Mouse (Mus musculus): ENCODE measurements around the gene Pcbd2. TPM values are rescaled to one million over a fixed set of nuclear protein-coding genes. Genes with fewer than 3 reads are reported as not detected.

Gene Pcbd2
- polyA plus RNA-seq, 1 experiment from 2014 or later = 15.4 TPM

- Histone ChIP-seq H3K27me3 (ENCODE audit: control insufficient read depth, insufficient read depth, low read length) (no peaks in the 10 kb centered on the region), H3K4me1 (ENCODE audit: control insufficient read depth, insufficient read depth, low read length) (no peaks in the 10 kb centered on the region), H3K27ac (replicated peaks; ENCODE audit: low read depth, low read length) (no peak overlapping the region), H3K4me2 (ENCODE audit: low read length) (no peak overlapping the region), H3K9ac (replicated peaks; ENCODE audit: low read length) (no peak overlapping the region), H3K4me3 (replicated peaks; ENCODE audit: low read depth, low read length) (no peak overlapping the region), H3K9me3 (ENCODE audit: control insufficient read depth, low read length) (no peaks in the 10 kb centered on the region), H3K36me3 (ENCODE audit: control insufficient read depth, insufficient read depth, low read length) (no peaks in the 10 kb centered on the region)
- DNase-seq (peak; percentile 26), ATAC-seq (ENCODE audit: low FRiP score, low TSS enrichment) (no peak)
- WGBS = 86% methylated on average over 6 of the region's 6 CpGs
These were observed 30.5 kb downstream of the Pcbd2 start for GRCm38 (mm10) chr13:55757645-55758044.

DNA sequence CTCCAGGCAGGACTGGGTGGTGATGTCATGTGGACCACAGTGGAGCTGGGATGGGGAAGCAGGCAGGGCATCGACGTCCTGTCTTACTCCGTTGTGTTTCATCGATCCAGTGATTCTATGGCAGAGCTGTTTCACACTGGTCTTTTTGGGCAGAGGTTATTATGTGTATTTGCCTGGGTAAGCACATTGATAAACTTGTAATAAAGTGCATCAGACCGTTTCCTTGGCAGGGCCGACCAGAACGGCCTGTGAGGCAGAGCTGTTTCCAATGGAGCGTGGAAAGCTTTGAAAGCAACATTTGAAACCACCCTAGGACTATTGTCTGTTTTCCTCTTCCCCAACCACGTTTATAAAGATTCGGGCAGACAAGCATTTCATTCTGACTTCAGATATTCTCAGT is 33.4 kb downstream of the Pcbd2 start:
- Histone ChIP-seq H3K9ac (replicated peaks; ENCODE audit: low read length) (no peak overlapping the region), H3K4me3 (replicated peaks; ENCODE audit: low read depth, low read length) (no peak overlapping the region), H3K36me3 (ENCODE audit: control insufficient read depth, insufficient read depth, low read length) (no peaks in the 10 kb centered on the region), H3K9me3 (ENCODE audit: control insufficient read depth, low read length) (no peaks in the 10 kb centered on the region), H3K4me2 (ENCODE audit: low read length) (no peak overlapping the region), H3K4me1 (ENCODE audit: control insufficient read depth, insufficient read depth, low read length) (no peaks in the 10 kb centered on the region), H3K27me3 (ENCODE audit: control insufficient read depth, insufficient read depth, low read length) (no peaks in the 10 kb centered on the region), H3K27ac (replicated peaks; ENCODE audit: low read depth, low read length) (no peak overlapping the region)
- DNase-seq = peak; percentile 14
- 27% methylated on average over 10 of the region's 10 CpGs for WGBS
- ATAC-seq (ENCODE audit: low FRiP score, low TSS enrichment) = no peak

DNA sequence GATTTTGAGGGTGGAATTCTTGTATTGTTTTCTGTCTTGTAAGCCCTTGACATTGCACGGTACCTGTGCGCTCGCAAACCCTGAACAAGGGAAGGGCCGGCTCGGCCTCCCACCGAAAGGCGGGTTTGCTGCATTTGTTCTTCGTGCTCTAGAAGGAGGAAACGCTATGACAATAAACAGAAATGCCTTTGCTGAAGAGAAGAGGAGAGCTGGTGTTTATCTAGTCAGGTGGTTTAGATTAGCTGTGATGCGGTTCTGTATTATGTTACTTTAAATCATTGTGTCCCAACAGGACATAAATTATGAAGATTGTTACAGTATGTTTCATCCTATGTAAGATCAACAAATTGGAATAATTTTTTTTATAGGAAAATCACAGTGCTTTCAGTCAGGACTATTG is 34.3 kb downstream of the Pcbd2 start:
- no peaks in the 10 kb centered on the region for H3K4me1 ChIP-seq (ENCODE audit: control insufficient read depth, insufficient read depth, low read length)
- no peak for ATAC-seq (ENCODE audit: low FRiP score, low TSS enrichment)
- no peak for DNase-seq
- no peaks in the 10 kb centered on the region for H3K27me3 ChIP-seq (ENCODE audit: control insufficient read depth, insufficient read depth, low read length)
- H3K9me3 ChIP-seq (ENCODE audit: control insufficient read depth, low read length) = no peaks in the 10 kb centered on the region
- WGBS = 78% methylated on average over 10 of the region's 10 CpGs
- H3K9ac ChIP-seq (replicated peaks; ENCODE audit: low read length) = no peak overlapping the region
- H3K27ac ChIP-seq (replicated peaks; ENCODE audit: low read depth, low read length) = no peak overlapping the region
- no peak overlapping the region for H3K4me3 ChIP-seq (replicated peaks; ENCODE audit: low read depth, low read length)
- H3K36me3 ChIP-seq (ENCODE audit: control insufficient read depth, insufficient read depth, low read length) = no peaks in the 10 kb centered on the region
- no peak overlapping the region for H3K4me2 ChIP-seq (ENCODE audit: low read length)

- 89% methylated on average over 7 of the region's 7 CpGs for WGBS
- Histone ChIP-seq H3K4me2 (ENCODE audit: low read length) (no peak overlapping the region), H3K36me3 (ENCODE audit: control insufficient read depth, insufficient read depth, low read length) (no peaks in the 10 kb centered on the region), H3K4me1 (ENCODE audit: control insufficient read depth, insufficient read depth, low read length) (no peaks in the 10 kb centered on the region), H3K9ac (replicated peaks; ENCODE audit: low read length) (no peak overlapping the region), H3K27ac (replicated peaks; ENCODE audit: low read depth, low read length) (no peak overlapping the region), H3K9me3 (ENCODE audit: control insufficient read depth, low read length) (no peaks in the 10 kb centered on the region), H3K4me3 (replicated peaks; ENCODE audit: low read depth, low read length) (no peak overlapping the region), H3K27me3 (ENCODE audit: control insufficient read depth, insufficient read depth, low read length) (no peaks in the 10 kb centered on the region)
- DNase-seq (no peak), ATAC-seq (ENCODE audit: low FRiP score, low TSS enrichment) (no peak)
These were observed 47.2 kb downstream of the Pcbd2 start for GRCm38 (mm10) chr13:55774352-55774751.

- H3K4me2 ChIP-seq (ENCODE audit: low read length) = no peak overlapping the region
- H3K36me3 ChIP-seq (ENCODE audit: control insufficient read depth, insufficient read depth, low read length) = no peaks in the 10 kb centered on the region
- H3K9ac ChIP-seq (replicated peaks; ENCODE audit: low read length) = no peak overlapping the region
- ATAC-seq (ENCODE audit: low FRiP score, low TSS enrichment) (no peak), DNase-seq (no peak)
- no peak overlapping the region for H3K4me3 ChIP-seq (replicated peaks; ENCODE audit: low read depth, low read length)
- H3K4me1 ChIP-seq (ENCODE audit: control insufficient read depth, insufficient read depth, low read length) = no peaks in the 10 kb centered on the region
- no peaks in the 10 kb centered on the region for H3K27me3 ChIP-seq (ENCODE audit: control insufficient read depth, insufficient read depth, low read length)
- 76% methylated on average over 11 of the region's 11 CpGs for WGBS
- no peak overlapping the region for H3K27ac ChIP-seq (replicated peaks; ENCODE audit: low read depth, low read length)
- no peaks in the 10 kb centered on the region for H3K9me3 ChIP-seq (ENCODE audit: control insufficient read depth, low read length)
These were observed 47.9 kb downstream of the Pcbd2 start for GRCm38 (mm10) chr13:55775056-55775455.

DNA sequence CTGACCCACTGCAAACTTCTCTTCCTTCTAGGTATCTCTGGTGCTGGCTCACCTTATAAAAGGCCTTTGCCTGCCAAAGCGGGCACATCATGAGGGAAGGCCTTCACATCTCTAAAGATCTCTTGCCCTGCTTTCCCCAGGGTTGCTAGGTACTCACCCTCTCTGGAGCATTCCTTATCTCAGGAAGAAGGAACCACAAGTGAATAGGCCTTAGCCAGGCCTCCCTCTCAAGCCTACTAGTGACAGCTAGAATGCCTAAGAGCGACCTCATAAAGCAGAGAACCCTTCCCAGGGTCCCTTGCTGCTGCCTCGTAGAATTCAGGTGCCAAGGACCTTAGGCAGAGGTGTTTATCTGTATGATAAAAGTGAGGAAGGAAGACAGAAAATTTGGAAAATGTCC is 57.1 kb downstream of the Pcbd2 start, which contains the start of gene Catsper3:
Gene Catsper3 (plus strand): TSS at position 301 of the 400 bp plus-strand sequence.
- Histone ChIP-seq H3K9ac (replicated peaks; ENCODE audit: low read length) (no peak within 1 kb of the TSS), H3K36me3 (ENCODE audit: control insufficient read depth, insufficient read depth, low read length) (no peaks in the 10 kb centered on the region), H3K27me3 (ENCODE audit: control insufficient read depth, insufficient read depth, low read length) (no peaks in the 10 kb centered on the region), H3K4me2 (ENCODE audit: low read length) (no peak within 1 kb of the TSS), H3K4me1 (ENCODE audit: control insufficient read depth, insufficient read depth, low read length) (no peaks in the 10 kb centered on the region), H3K27ac (replicated peaks; ENCODE audit: low read depth, low read length) (no peak within 1 kb of the TSS), H3K9me3 (ENCODE audit: control insufficient read depth, low read length) (no peaks in the 10 kb centered on the region), H3K4me3 (replicated peaks; ENCODE audit: low read depth, low read length) (no peak within 1 kb of the TSS)
- no peak for DNase-seq
- ATAC-seq (ENCODE audit: low FRiP score, low TSS enrichment) = no peak
- WGBS = 89% methylated on average over 3 of the region's 3 CpGs

DNA sequence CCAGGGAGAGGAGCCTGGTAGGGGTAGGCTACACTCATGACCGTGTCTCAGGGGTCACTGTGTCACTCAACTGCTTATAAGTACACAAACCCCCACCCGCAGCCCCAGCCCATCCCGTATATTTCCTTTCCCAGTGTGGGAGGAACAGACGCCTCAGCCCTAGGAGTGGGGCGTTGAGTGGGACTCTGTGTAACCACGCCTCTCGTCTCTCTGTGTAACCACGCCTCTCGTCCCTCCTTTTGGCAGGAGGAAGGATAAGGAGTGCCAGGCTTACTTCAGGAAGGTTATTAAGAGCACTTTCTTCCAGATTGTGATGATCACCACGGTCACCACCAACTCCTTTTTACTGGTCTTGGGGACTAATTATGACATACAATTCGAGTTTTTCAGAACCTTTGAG is 59.0 kb downstream of the Pcbd2 start:
- no peak overlapping the region for H3K4me3 ChIP-seq (replicated peaks; ENCODE audit: low read depth, low read length)
- ATAC-seq (ENCODE audit: low FRiP score, low TSS enrichment) = no peak
- no peak for DNase-seq
- H3K4me2 ChIP-seq (ENCODE audit: low read length) = no peak overlapping the region
- no peaks in the 10 kb centered on the region for H3K27me3 ChIP-seq (ENCODE audit: control insufficient read depth, insufficient read depth, low read length)
- H3K9me3 ChIP-seq (ENCODE audit: control insufficient read depth, low read length) = no peaks in the 10 kb centered on the region
- 83% methylated on average over 11 of the region's 11 CpGs for WGBS
- H3K27ac ChIP-seq (replicated peaks; ENCODE audit: low read depth, low read length) = no peak overlapping the region
- no peaks in the 10 kb centered on the region for H3K36me3 ChIP-seq (ENCODE audit: control insufficient read depth, insufficient read depth, low read length)
- H3K9ac ChIP-seq (replicated peaks; ENCODE audit: low read length) = no peak overlapping the region
- no peaks in the 10 kb centered on the region for H3K4me1 ChIP-seq (ENCODE audit: control insufficient read depth, insufficient read depth, low read length)

DNA sequence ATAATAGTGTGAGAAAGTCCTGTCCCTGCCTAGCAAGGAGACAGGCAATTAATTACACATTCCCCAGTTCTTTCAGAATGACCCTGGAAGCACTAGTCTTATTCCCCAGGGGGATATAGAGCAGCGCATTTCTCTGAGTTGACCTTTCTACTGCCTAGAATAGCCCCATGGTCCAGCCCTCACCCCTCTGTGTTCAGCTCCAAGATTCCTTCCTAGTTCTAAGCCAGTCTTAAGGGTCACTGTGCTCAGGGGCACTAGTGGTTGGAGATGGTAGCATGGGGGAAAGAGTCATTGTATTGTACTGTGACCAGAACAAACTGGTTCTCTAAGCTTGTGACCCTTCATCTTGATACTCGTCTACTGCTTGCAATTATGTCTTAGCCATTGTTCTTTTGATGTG is 74.1 kb downstream of the Pcbd2 start:
- Histone ChIP-seq H3K9ac (replicated peaks; ENCODE audit: low read length) (no peak overlapping the region), H3K27me3 (ENCODE audit: control insufficient read depth, insufficient read depth, low read length) (no peaks in the 10 kb centered on the region), H3K4me2 (ENCODE audit: low read length) (no peak overlapping the region), H3K9me3 (ENCODE audit: control insufficient read depth, low read length) (0 out of 2 replicates have a peak, but pooled peaks cover 2% of the 10 kb centered on the region), H3K36me3 (ENCODE audit: control insufficient read depth, insufficient read depth, low read length) (no peaks in the 10 kb centered on the region), H3K27ac (replicated peaks; ENCODE audit: low read depth, low read length) (no peak overlapping the region), H3K4me1 (ENCODE audit: control insufficient read depth, insufficient read depth, low read length) (no peaks in the 10 kb centered on the region), H3K4me3 (replicated peaks; ENCODE audit: low read depth, low read length) (no peak overlapping the region)
- 69% methylated on average over 2 of the region's 2 CpGs for WGBS
- DNase-seq = no peak
- no peak for ATAC-seq (ENCODE audit: low FRiP score, low TSS enrichment)

DNA sequence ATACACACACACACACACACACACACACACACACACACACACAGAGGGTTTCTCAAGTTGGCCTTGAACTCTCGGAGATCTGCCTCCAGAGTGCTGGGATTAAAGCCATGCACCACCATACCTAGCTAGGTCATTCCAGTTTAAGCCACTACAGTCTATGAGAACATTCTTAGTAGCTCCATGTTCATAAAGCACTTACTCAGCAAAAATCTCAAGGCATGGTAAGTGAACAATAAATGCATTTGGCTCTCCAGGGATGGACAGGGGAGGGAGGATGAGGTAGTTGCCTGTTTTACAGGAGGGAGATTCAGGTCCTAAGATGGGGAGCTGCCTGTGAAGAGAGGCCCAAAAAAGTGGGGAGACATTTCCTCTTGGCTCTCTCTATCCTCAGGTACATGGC is 76.8 kb downstream of the Pcbd2 start:
- Histone ChIP-seq H3K4me3 (replicated peaks; ENCODE audit: low read depth, low read length) (no peak overlapping the region), H3K9me3 (ENCODE audit: control insufficient read depth, low read length) (0 out of 2 replicates have a peak, but pooled peaks cover 2% of the 10 kb centered on the region), H3K27ac (replicated peaks; ENCODE audit: low read depth, low read length) (no peak overlapping the region), H3K27me3 (ENCODE audit: control insufficient read depth, insufficient read depth, low read length) (no peaks in the 10 kb centered on the region), H3K36me3 (ENCODE audit: control insufficient read depth, insufficient read depth, low read length) (no peaks in the 10 kb centered on the region), H3K4me1 (ENCODE audit: control insufficient read depth, insufficient read depth, low read length) (no peaks in the 10 kb centered on the region), H3K4me2 (ENCODE audit: low read length) (no peak overlapping the region), H3K9ac (replicated peaks; ENCODE audit: low read length) (no peak overlapping the region)
- no peak for ATAC-seq (ENCODE audit: low FRiP score, low TSS enrichment)
- no peak for DNase-seq
- 80% methylated on average over 1 of the region's 1 CpGs for WGBS

All from midbrain, embryonic 14.5 days (tissue).